Mouse (Mus musculus) neutrophil, adult 59 days (primary cell): ENCODE measurements around the gene Plppr5. TPM values are rescaled to one million over a fixed set of nuclear protein-coding genes. Genes with fewer than 3 reads are reported as not detected.

ENCODE experiments used
- total RNA-seq, 2 experiments: library from RNA; stranded (reverse); gene quantifications; 1 replicate in 1 of 2; 2 replicates in 1 of 2; pipeline ENCODE4 v1.2.4; 2023

Gene Plppr5
- not detected for total RNA-seq

DNA sequence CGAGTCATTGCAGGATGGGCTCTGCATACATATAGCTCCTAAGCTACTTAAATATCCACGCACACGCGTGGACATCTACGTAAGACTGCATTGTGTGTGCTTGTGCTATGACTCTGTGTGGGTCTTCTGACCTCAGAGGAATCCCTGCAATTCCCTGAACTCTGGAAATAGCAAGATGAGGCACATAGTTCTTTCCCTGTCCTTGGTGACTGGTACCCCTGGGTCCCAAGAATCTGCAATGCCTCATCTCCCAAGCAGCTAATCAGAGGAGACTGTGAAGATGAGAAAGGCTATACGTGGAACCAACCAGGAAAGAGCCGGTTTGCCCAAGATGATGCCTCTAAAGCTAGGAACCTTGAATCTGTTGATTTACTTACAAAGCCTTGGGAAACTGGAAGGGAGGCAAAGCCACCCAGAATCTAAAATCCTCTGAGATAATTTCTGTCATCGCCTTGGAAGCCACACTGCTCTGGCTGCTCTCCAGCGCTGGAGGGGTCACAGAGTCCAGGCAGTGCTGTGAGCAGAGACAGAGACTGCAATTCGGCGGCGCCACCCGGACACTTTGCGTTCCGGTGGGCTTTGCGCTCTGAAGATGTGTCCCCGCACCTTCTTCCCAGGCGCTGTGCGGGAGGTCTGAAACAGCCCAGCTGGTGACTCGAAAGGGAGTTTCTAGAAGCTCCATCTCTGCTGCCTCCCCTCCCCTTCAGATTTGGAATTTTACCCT, at the start of gene Plppr5:
Plppr5 (plus strand) TSS at position 308 of the 724 bp plus-strand sequence.

Other genes with a start within 250 kb of the Plppr5 start
- not detected for gene Plppr4, start 214.0 kb upstream of the Plppr5 start, total RNA-seq